Mouse (Mus musculus): Measurements from ENCODE around the gene Nrg4. TPM values are rescaled to one million over a fixed set of nuclear protein-coding genes. Genes with fewer than 3 reads are reported as not detected.
A peak's percentile ranks its signal among the peaks of the same experiment; 100 is the strongest.

The Nrg4 gene
- total RNA-seq, 2 experiments from 2014 or later, result 0.30 to 1.5 TPM

- no peak for DNase-seq (ENCODE audit: extremely low spot score in 1 of 2, low spot score in 2 of 2)
- intact Hi-C loops (cut with DNase I), result loop anchor here (2.0 kb wide), 1 partner anchor 67 kb away; no protein-coding TSS in a partner anchor
These were observed 805 bp downstream of the Nrg4 start for GRCm38 (mm10) chr9:55325564-55326514.

GRCm38 (mm10) chr9:55325061-55325460, 1.6 kb downstream of the Nrg4 start:
- no peak for DNase-seq (ENCODE audit: extremely low spot score in 1 of 2, low spot score in 2 of 2)

GRCm38 (mm10) chr9:55324516-55324915, 2.1 kb downstream of the Nrg4 start:
- DNase-seq (ENCODE audit: extremely low spot score in 1 of 2, low spot score in 2 of 2), result no peak
- intact Hi-C loops (cut with DNase I), result no loop called here

More at GRCm38 (mm10) chr9:55325061-55325460, 1.6 kb downstream of the Nrg4 start:
- intact Hi-C loops (cut with DNase I), result no loop called here

- no peak for DNase-seq (ENCODE audit: extremely low spot score in 1 of 2, low spot score in 2 of 2)
- intact Hi-C loops (cut with DNase I), result no loop called here
These were observed 2.6 kb downstream of the Nrg4 start for GRCm38 (mm10) chr9:55324085-55324484.

- no peak for DNase-seq (ENCODE audit: extremely low spot score in 1 of 2, low spot score in 2 of 2)
- intact Hi-C loops (cut with DNase I), result no loop called here
These were observed 4.0 kb downstream of the Nrg4 start for GRCm38 (mm10) chr9:55322641-55323040.

- intact Hi-C loops (cut with DNase I), result loop anchor here (5.0 to 10.0 kb wide), 2 partner anchors 86 to 169 kb away; partner anchors contain the start of gene Ube2q2
- DNase-seq (ENCODE audit: extremely low spot score in 1 of 2, low spot score in 2 of 2), result no peak
These were observed 12.9 kb downstream of the Nrg4 start for GRCm38 (mm10) chr9:55313619-55314261.

GRCm38 (mm10) chr9:55311560-55311959, 15.1 kb downstream of the Nrg4 start:
- intact Hi-C loops (cut with DNase I), result loop anchor here (5.0 to 10.0 kb wide), 2 partner anchors 84 to 167 kb away; partner anchors contain the start of gene Ube2q2
- peak; percentile 68 to 75 for DNase-seq (ENCODE audit: extremely low spot score in 1 of 2, low spot score in 2 of 2)

- intact Hi-C loops (cut with DNase I), result no loop called here
- no peak for DNase-seq (ENCODE audit: extremely low spot score in 1 of 2, low spot score in 2 of 2)
These were observed 18.2 kb downstream of the Nrg4 start for GRCm38 (mm10) chr9:55308455-55308854.

- intact Hi-C loops (cut with DNase I), result no loop called here
- DNase-seq (ENCODE audit: extremely low spot score in 1 of 2, low spot score in 2 of 2), result no peak
These were observed 19.1 kb downstream of the Nrg4 start for GRCm38 (mm10) chr9:55307557-55307956.

GRCm38 (mm10) chr9:55307066-55307465, 19.6 kb downstream of the Nrg4 start:
- DNase-seq (ENCODE audit: extremely low spot score in 1 of 2, low spot score in 2 of 2), result no peak
- intact Hi-C loops (cut with DNase I), result no loop called here

GRCm38 (mm10) chr9:55296221-55296620, 30.4 kb downstream of the Nrg4 start:
- DNase-seq (ENCODE audit: extremely low spot score in 1 of 2, low spot score in 2 of 2), result no peak
- intact Hi-C loops (cut with DNase I), result no loop called here

GRCm38 (mm10) chr9:55291966-55292365, 34.7 kb downstream of the Nrg4 start:
- intact Hi-C loops (cut with DNase I), result no loop called here

GRCm38 (mm10) chr9:55289475-55290198, 37.0 kb downstream of the Nrg4 start:
- intact Hi-C loops (cut with DNase I), result no loop called here

More at GRCm38 (mm10) chr9:55291966-55292365, 34.7 kb downstream of the Nrg4 start:
- no peak for DNase-seq (ENCODE audit: extremely low spot score in 1 of 2, low spot score in 2 of 2)

GRCm38 (mm10) chr9:55285197-55285596, 41.4 kb downstream of the Nrg4 start:
- intact Hi-C loops (cut with DNase I), result no loop called here
- no peak for DNase-seq (ENCODE audit: extremely low spot score in 1 of 2, low spot score in 2 of 2)

More at GRCm38 (mm10) chr9:55289475-55290198, 37.0 kb downstream of the Nrg4 start:
- no peak for DNase-seq (ENCODE audit: extremely low spot score in 1 of 2, low spot score in 2 of 2)

- intact Hi-C loops (cut with DNase I), result no loop called here
- no peak for DNase-seq (ENCODE audit: extremely low spot score in 1 of 2, low spot score in 2 of 2)
These were observed 43.1 kb downstream of the Nrg4 start for GRCm38 (mm10) chr9:55283516-55283915.

GRCm38 (mm10) chr9:55279114-55279825, 47.4 kb downstream of the Nrg4 start:
- intact Hi-C loops (cut with DNase I), result no loop called here
- DNase-seq (ENCODE audit: extremely low spot score in 1 of 2, low spot score in 2 of 2), result no peak

GRCm38 (mm10) chr9:55277562-55277961, 49.1 kb downstream of the Nrg4 start:
- intact Hi-C loops (cut with DNase I), result no loop called here
- peak in 1 of 2 experiments; percentile 17 for DNase-seq (ENCODE audit: extremely low spot score in 1 of 2, low spot score in 2 of 2)

GRCm38 (mm10) chr9:55273906-55274305, 52.7 kb downstream of the Nrg4 start:
- DNase-seq (ENCODE audit: extremely low spot score in 1 of 2, low spot score in 2 of 2), result peak in 1 of 2 experiments; percentile 4
- intact Hi-C loops (cut with DNase I), result no loop called here
